Mouse (Mus musculus) common myeloid progenitor, adult 5-6 weeks (primary cell): ENCODE measurements at regions not wholly inside any gene's neighbourhood (a gene's known extent, or its start where the extent isn't known, plus 50 kb on each side); places are given as distances from the start of the nearest gene placed in this dataset.
"Not testable (repeated sequence)": the region's sequence is repeated elsewhere in the genome, so short reads cannot be mapped to it uniquely, and the experiment has no call there.

Source experiments
- ATAC-seq: replicated peaks from 2 replicates; pipeline ENCODE4 v1.8.0; 2016; ENCODE audit warnings: low read depth, mild to moderate bottlenecking, moderate TSS enrichment, inconsistent platforms; ENCODE audit not compliant: poor library complexity, severe bottlenecking

GRCm38 (mm10) chrX:50675356-50675755, 165.5 kb upstream of the Stk26 start:
- peak; percentile 63; the same call in 1 of the 2 replicates for ATAC-seq

GRCm38 (mm10) chrX:50657835-50658565, 182.8 kb upstream of the Stk26 start:
- peak; percentile 89 for ATAC-seq

- no peak for ATAC-seq
Measured at GRCm38 (mm10) chrX:50657180-50657834, 183.5 kb upstream of the Stk26 start.

GRCm38 (mm10) chrX:50655380-50655779, 185.5 kb upstream of the Stk26 start:
- ATAC-seq = not testable (repeated sequence)

GRCm38 (mm10) chrX:50641347-50641746, 199.5 kb upstream of the Stk26 start:
- no peak for ATAC-seq

- ATAC-seq = peak; percentile 10; the same call in 1 of the 2 replicates
Measured at GRCm38 (mm10) chrX:50635634-50636033, 205.2 kb upstream of the Stk26 start.

GRCm38 (mm10) chrX:50634842-50635615, 205.8 kb upstream of the Stk26 start:
- ATAC-seq = peak; percentile 99

- ATAC-seq = no peak
Measured at GRCm38 (mm10) chrX:50632536-50632935, 204.2 kb upstream of the Olfr1324 start.

- ATAC-seq = no peak
Measured at GRCm38 (mm10) chrX:50625336-50625735, 197.0 kb upstream of the Olfr1324 start.

- ATAC-seq = no peak
Measured at GRCm38 (mm10) chrX:50622984-50623455, 194.7 kb upstream of the Olfr1324 start.

GRCm38 (mm10) chrX:50620909-50621308, 192.6 kb upstream of the Olfr1324 start:
- ATAC-seq = no peak

- ATAC-seq = no peak
Measured at GRCm38 (mm10) chrX:50619919-50620318, 191.6 kb upstream of the Olfr1324 start.

- no peak for ATAC-seq
Measured at GRCm38 (mm10) chrX:50618936-50619335, 190.6 kb upstream of the Olfr1324 start.

- not testable (repeated sequence) for ATAC-seq
Measured at GRCm38 (mm10) chrX:50616920-50617319, 188.6 kb upstream of the Olfr1324 start.

- not testable (repeated sequence) for ATAC-seq
Measured at GRCm38 (mm10) chrX:50614874-50615273, 186.6 kb upstream of the Olfr1324 start.

- ATAC-seq = peak; percentile 16; the same call in 1 of the 2 replicates
Measured at GRCm38 (mm10) chrX:50614367-50614766, 186.1 kb upstream of the Olfr1324 start.

GRCm38 (mm10) chrX:50611765-50612591, 183.7 kb upstream of the Olfr1324 start:
- peak; percentile 71 for ATAC-seq

- not testable (repeated sequence) for ATAC-seq
Measured at GRCm38 (mm10) chrX:50608141-50608540, 179.8 kb upstream of the Olfr1324 start.

GRCm38 (mm10) chrX:50607636-50608035, 179.3 kb upstream of the Olfr1324 start:
- peak; percentile 59 for ATAC-seq

- ATAC-seq = peak; percentile 42; the same call in 1 of the 2 replicates
Measured at GRCm38 (mm10) chrX:50605517-50605916, 177.2 kb upstream of the Olfr1324 start.
